Mouse (Mus musculus): ENCODE measurements around the gene Gm5565. TPM values are rescaled to one million over a fixed set of nuclear protein-coding genes. Genes with fewer than 3 reads are reported as not detected.
"Not testable (repeated sequence)": the region's sequence is repeated elsewhere in the genome, so short reads cannot be mapped to it uniquely, and the experiment has no call there.

Gm5565 gene
- polyA plus RNA-seq, 1 experiment from 2014 or later, result not detected

DNA sequence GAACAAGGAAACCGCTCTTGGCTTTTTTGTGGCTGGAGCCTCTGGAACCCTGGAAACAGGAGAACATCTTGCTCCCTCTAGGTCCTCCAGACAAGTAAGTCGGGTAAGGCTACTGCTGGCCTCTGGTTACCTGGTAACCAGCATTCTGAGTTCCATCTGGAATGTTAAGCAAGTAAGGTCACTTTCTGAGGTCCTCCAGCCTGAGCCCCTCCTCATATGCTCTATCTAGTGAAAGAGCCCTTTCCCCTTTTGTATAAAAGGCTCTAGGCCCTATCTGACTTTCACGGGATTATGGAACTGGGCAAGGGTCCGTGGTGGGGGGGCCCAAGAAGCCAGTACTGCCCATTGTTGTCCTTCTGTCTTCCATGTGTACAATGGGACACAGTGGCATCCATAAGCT, 24.9 kb upstream of the Gm5565 start, which contains the start of gene 1700001J03Rik:
1700001J03Rik (minus strand) TSS at position 101 of the 400 bp plus-strand sequence.
- H3K27me3 ChIP-seq (replicated peaks); H3K4me1 ChIP-seq (replicated peaks); H3K36me3 ChIP-seq; H3K4me3 ChIP-seq; ATAC-seq (ENCODE audit: insufficient number of reproducible peaks, low FRiP score); H3K9ac ChIP-seq; H3K4me2 ChIP-seq; H3K27ac ChIP-seq (ENCODE audit: poor library complexity, severe bottlenecking): not testable (repeated sequence)
- H3K9me3 ChIP-seq (replicated peaks), result peaks cover 20% of the 10 kb centered on the region; the same call in 1 of the 2 replicates
- 71% methylated on average over 4 of the region's 4 CpGs for WGBS

GRCm38 (mm10) chr5:146172744-146173143, 12.4 kb upstream of the Gm5565 start:
- peaks cover 23% of the 10 kb centered on the region for H3K9me3 ChIP-seq (replicated peaks)

GRCm38 (mm10) chr5:146170621-146171020, 10.3 kb upstream of the Gm5565 start, which contains the start of gene Gm6309:
Gm6309 (minus strand) TSS chr5:146170721.
- not testable (repeated sequence) for H3K4me3 ChIP-seq; H3K36me3 ChIP-seq; H3K4me1 ChIP-seq (replicated peaks); H3K27ac ChIP-seq (ENCODE audit: poor library complexity, severe bottlenecking); H3K9ac ChIP-seq; H3K4me2 ChIP-seq; ATAC-seq (ENCODE audit: insufficient number of reproducible peaks, low FRiP score); H3K27me3 ChIP-seq (replicated peaks)
- 63% methylated on average over 2 of the region's 2 CpGs for WGBS
- H3K9me3 ChIP-seq (replicated peaks), result peaks cover 23% of the 10 kb centered on the region

More at GRCm38 (mm10) chr5:146172744-146173143, 12.4 kb upstream of the Gm5565 start:
- not testable (repeated sequence) for H3K4me1 ChIP-seq (replicated peaks); H3K9ac ChIP-seq; H3K36me3 ChIP-seq; H3K27me3 ChIP-seq (replicated peaks); H3K4me3 ChIP-seq; ATAC-seq (ENCODE audit: insufficient number of reproducible peaks, low FRiP score); H3K4me2 ChIP-seq; H3K27ac ChIP-seq (ENCODE audit: poor library complexity, severe bottlenecking)
- 57% methylated on average over 4 of the region's 4 CpGs for WGBS

DNA sequence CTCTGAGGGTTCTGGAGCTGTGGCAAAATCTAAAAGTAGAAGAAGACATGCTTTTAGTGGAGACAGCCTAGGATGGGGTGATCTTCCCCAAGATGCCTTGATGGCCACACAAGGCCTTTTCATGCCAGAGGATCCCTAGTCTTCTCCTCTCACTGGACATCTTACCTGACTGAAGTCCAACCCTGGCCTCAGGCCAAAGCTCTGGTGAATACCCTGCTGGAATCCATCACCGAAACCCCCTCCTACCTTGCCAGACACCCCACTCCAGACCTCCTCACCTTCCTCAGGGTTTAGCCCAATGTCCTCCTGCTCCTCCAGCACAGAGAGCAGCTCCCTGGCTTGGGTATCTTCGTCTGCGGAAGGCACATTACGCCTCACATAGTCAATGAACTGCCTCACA, 2.0 kb downstream of the Gm5565 start:
- not testable (repeated sequence) for H3K9ac ChIP-seq; H3K27me3 ChIP-seq (replicated peaks); H3K4me2 ChIP-seq; H3K4me1 ChIP-seq (replicated peaks); H3K36me3 ChIP-seq; ATAC-seq (ENCODE audit: insufficient number of reproducible peaks, low FRiP score); H3K4me3 ChIP-seq; H3K27ac ChIP-seq (ENCODE audit: poor library complexity, severe bottlenecking)
- H3K9me3 ChIP-seq (replicated peaks), result peaks cover 24% of the 10 kb centered on the region
- WGBS, result 78% methylated on average over 4 of the region's 4 CpGs

DNA sequence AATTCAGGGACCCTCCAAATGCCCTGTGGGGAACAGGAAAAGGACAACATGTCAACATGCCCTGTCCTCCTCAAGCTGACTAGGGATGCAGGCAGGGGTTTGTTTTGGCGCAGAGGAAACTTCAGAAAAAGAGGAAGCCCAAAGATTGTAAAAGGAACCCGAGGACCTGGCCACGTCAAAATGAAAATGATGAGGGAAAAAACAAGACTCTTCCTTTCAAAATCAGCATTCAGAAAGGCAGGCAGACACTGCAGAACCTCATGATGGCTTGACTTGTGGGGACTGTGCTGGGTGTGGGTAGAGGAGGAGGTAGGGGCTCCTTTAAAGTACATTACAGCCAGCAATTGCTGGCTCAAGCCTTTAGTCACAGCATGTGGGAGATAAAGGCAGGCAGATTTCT, 9.9 kb downstream of the Gm5565 start:
- H3K4me2 ChIP-seq, result no peak overlapping the region
- H3K27ac ChIP-seq (ENCODE audit: poor library complexity, severe bottlenecking), result no peak overlapping the region
- H3K4me3 ChIP-seq, result no peak overlapping the region
- no peaks in the 10 kb centered on the region for H3K36me3 ChIP-seq
- peaks cover 34% of the 10 kb centered on the region for H3K9me3 ChIP-seq (replicated peaks)
- no peak overlapping the region for H3K9ac ChIP-seq
- no peaks in the 10 kb centered on the region for H3K27me3 ChIP-seq (replicated peaks)
- H3K4me1 ChIP-seq (replicated peaks), result no peaks in the 10 kb centered on the region
- WGBS, result 64% methylated on average over 3 of the region's 3 CpGs
- ATAC-seq (ENCODE audit: insufficient number of reproducible peaks, low FRiP score), result no peak

DNA sequence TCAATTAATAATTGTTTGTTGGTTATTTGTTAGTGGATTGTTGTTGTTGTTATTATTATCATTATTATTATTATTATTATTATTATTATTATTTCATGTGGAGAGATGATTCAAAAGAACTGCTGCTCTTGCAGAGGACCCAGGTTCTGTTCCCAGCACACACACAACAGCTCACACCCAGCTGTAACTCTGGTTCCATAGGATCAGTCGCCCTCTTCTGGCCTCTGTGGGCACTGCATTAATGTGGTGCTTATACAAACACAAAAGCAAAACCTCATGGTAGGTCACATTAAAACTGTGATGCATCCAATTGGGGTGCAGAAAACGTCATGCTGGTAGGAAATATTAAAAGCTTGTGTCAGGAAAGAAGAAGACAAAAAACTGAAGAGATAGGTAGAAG, 12.4 kb downstream of the Gm5565 start:
- Histone ChIP-seq H3K27ac (ENCODE audit: poor library complexity, severe bottlenecking) (no peak overlapping the region), H3K4me2 (no peak overlapping the region), H3K9me3 (replicated peaks) (peaks cover 36% of the 10 kb centered on the region), H3K27me3 (replicated peaks) (no peaks in the 10 kb centered on the region), H3K4me3 (no peak overlapping the region), H3K4me1 (replicated peaks) (no peaks in the 10 kb centered on the region), H3K9ac (no peak overlapping the region), H3K36me3 (no peaks in the 10 kb centered on the region)
- no peak for ATAC-seq (ENCODE audit: insufficient number of reproducible peaks, low FRiP score)
- 31% methylated on average over 2 of the region's 2 CpGs for WGBS

Other genes with a start within 250 kb of the Gm5565 start
- gene Cyp3a25, start 150.9 kb downstream of the Gm5565 start, polyA plus RNA-seq (2016; fragmentation: Nextera tagmentation; extraction: Ambion mirVana), result not detected in 2 replicates
- not detected in 2 replicates for gene Cyp3a59, start 81.3 kb downstream of the Gm5565 start, polyA plus RNA-seq (2016; fragmentation: Nextera tagmentation; extraction: Ambion mirVana)
- not detected in 2 replicates for gene Gm6309, start 10.2 kb upstream of the Gm5565 start, polyA plus RNA-seq (2016; fragmentation: Nextera tagmentation; extraction: Ambion mirVana)
- not detected in 2 replicates for gene 1700001J03Rik, start 24.8 kb upstream of the Gm5565 start, polyA plus RNA-seq (2016; fragmentation: Nextera tagmentation; extraction: Ambion mirVana)
- 36.6 and 37.8 TPM in 2 replicates for gene Rnf6, start 61.0 kb upstream of the Gm5565 start, polyA plus RNA-seq (2016; fragmentation: Nextera tagmentation; extraction: Ambion mirVana)
- 16.6 and 17.3 TPM in 2 replicates for gene Cdk8, start 70.7 kb upstream of the Gm5565 start, polyA plus RNA-seq (2016; fragmentation: Nextera tagmentation; extraction: Ambion mirVana)
- gene Wasf3, start 224.4 kb upstream of the Gm5565 start, polyA plus RNA-seq (2016; fragmentation: Nextera tagmentation; extraction: Ambion mirVana), result 0.31 and 0.32 TPM in 2 replicates